Mouse (Mus musculus) small intestine, adult 10 weeks (tissue): ENCODE results near the gene Cfap45. TPM values are rescaled to one million over a fixed set of nuclear protein-coding genes. Genes with fewer than 3 reads are reported as not detected.

Experiments used
- polyA plus RNA-seq: library from polyadenylated mRNA; stranded (reverse); fragments of 350-450 nt; fragmentation: Illumina TruSeq; extraction: RNeasy Lipid Tissue Mini Kit (QIAGEN cat#74804); gene quantifications from one replicate; pipeline ENCODE4 v1.2.3, GENCODE M21; 2014; ENCODE audit warnings: low replicate concordance

Cfap45 gene
- not detected for polyA plus RNA-seq

DNA sequence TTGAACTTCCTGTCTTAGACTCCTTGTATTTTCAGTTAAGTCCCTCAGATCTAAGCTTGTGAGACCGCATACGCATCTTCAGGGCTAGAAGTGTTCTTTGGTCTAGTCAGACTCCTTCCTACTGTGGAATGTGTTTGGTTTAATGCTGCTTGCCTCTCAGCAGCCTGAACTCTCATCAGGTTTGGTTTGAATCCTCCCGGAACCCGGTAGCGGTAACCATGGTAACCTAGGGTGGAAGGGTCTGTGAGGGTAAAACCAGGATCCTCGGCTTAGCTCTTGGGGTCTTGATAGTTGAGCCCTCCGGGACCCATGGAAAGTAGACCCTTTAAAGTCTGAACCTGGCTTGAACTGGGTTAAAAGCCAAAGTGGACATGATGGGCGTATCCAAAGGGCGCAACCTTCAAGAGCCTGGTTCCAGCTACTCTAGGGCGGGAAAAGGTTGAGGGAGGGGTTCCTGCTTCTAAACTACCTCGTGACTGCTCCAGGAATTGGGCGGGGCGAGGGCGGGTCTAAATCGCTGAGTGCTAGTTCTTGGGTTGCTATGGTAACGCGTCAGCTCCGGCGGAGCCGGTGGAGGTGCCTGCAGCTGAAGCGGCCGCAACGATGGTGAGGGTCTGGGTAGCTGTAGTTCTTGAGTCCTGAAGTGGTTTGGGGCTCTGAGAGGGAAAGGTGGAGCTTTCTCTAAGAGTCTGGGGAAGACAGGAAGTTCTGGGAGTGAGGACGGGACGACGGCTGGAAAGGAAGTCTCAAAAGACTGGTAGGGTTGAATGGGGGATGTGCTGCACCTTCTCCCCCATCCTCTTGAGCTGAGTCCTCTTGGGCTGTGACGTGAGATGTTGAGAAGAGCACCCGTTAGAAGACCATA is at the start of gene Cfap45:
Gene Cfap45, plus strand, starts transcription at position 226 of the 865 bp plus-strand sequence.

DNA sequence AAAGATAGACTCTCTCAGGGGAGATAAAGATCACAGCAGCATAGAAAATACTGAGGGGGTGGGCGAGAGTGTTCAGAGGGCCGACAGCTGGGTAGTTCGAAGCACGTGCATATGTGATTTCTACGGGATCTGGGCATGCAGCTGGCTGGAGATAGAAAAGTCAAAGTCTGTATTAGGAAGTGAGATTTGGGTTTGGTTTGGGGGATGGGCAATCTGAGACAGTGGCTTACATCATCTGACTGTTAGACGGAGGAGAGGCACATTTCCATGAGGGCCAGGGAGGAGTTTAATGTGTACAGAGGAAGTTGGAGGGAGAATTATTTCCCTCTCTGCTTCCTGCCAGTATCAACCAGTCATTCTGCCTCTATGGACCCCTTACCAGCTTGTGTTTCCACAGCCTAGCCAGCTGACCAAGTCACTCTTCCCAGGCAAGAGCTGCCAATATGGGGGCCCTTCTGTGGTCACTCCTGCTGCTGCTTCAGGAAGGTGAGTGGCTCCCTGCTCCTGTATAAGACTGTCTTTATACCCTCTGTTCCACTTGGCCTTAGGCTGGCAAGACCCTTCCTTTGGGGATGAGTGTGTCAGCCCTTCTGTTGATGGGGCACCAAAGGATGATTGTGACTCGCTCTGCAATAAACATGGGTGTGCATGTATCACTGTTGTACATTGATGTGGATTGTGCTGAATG is 45.4 kb upstream of the Cfap45 start, which contains the start of gene Slamf9:
Gene Slamf9, plus strand, starts transcription at position 305 of the 688 bp plus-strand sequence.

DNA sequence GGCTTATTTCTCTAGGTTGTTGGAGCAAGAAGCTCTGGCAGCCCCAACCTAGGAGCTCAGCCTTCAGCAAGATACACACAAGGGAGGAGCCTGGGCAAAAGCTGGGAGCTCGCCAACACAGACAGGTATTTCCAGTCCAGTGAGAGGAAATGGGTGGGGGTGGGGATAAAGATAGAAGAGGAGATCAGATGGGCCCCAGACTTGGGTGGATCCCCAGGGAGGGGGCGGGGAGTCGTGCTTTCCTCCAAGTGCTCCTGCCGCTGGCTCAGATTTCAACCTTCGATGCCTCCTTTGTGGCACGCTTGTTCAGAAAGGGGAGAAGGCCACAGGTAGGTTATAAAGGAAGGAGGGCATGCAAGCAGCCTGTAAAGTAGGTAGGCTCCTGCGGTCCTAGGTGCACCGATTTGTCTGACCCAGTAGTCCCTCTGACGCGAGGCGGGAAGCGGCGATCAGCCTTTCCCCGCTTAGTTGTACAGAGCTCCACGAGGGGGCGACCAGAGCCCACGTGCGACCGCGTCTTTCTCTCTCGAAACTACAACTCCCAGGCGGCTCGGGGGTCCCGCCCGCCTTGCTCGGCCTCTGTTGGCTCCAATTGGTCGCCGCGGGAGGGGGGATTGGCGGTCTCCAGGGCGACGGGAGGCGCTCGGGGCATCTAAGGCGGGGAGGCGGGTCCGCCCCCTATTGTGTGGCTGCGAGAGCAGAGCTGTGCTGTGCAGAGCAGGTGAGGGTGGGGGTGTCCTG is 38.9 kb upstream of the Cfap45 start, which contains the start of gene Igsf9:
Gene Igsf9, plus strand, starts transcription at position 249 of the 741 bp plus-strand sequence.

DNA sequence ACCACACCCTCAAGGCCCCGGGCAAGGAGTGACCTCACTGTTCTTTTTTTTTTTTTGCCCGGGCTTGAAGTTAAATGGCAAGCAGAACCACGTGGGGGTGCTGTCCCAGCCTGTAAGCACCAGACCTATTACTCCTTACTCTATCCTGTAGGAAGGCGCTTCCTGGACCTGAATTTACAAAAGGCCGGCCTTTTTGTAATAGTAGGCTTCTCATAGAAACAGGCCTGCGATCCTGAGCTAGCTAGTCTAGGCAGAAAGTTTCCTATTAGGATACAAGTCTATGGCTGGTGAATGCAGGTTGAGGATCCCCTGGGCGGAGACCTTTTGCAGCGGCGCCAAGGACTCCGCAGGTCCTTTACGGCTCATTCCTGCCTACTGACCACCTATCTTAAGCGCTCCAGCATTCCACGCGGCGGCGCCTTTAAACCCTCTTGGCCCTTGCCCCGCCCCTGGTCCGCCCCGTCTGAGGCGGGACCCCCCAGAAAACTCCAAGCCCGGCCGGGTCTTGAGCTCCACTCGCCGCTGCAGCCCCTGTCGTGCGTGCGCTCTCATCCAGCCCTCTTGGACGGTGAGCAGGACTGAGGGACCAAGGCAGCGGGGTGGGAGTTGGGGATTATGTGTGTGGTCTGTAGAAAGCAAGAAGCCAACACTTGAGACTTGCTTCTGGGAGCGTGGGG is 20.7 kb upstream of the Cfap45 start, which contains the start of gene Tagln2:
Gene Tagln2, plus strand, starts transcription at position 283 of the 677 bp plus-strand sequence.

DNA sequence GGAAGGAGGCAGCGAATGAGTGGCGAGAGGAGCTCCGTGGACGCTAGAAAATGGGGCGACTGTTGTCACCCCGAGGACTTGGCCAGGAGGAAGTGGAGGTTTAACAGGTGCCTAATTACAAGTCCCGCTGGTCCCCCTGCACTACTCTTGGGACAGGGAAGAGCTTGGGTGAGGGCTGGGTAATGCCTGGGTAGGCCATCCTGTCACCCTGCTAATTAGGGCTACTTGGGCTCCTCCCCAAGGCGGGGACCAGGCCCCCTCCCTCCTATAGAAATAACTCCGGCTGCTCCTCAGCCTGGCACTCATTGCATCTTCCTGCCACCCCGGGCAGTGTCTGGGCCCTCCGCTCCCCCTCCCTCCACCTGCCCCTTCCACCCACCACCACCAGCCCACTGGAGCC is 35.0 kb downstream of the Cfap45 start, which contains the start of gene Vsig8:
Gene Vsig8, plus strand, starts transcription at position 301 of the 400 bp plus-strand sequence.

DNA sequence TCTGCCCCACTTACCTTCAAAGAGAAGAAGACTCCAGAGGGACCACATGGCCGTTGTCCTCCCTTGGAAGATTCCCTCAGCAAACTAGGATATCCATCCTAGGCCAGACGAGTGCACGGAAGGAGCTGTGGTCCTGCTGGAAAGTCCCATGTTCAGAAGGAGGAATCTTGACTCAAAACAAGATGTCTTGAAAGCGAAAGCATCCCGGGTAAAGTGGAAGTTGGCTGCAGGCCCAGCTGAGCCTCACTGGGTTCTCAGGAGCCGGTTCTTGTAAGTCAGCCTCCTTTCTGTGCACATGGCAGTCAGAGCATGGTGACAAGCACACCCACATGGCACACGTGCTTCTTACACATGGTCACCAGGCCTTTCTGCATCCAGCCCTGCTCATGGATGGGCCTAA is 69.8 kb downstream of the Cfap45 start, which contains the start of gene Slamf8:
Gene Slamf8, minus strand, starts transcription at position 184 of the 400 bp plus-strand sequence.

Other genes with a start within 250 kb of the Cfap45 start
- gene Atp1a2, start 222.7 kb upstream of the Cfap45 start, polyA plus RNA-seq: 3.0 TPM
- not detected for gene Kcnj9, start 191.5 kb upstream of the Cfap45 start, polyA plus RNA-seq
- gene Kcnj10, start 179.6 kb upstream of the Cfap45 start, polyA plus RNA-seq: 3.3 TPM
- gene Pigm, start 144.3 kb upstream of the Cfap45 start, polyA plus RNA-seq: 25.7 TPM
- gene Slamf9, start 45.4 kb upstream of the Cfap45 start, polyA plus RNA-seq: 0.67 TPM
- 3.3 TPM for gene Igsf9, start 39.0 kb upstream of the Cfap45 start, polyA plus RNA-seq
- 38.2 TPM for gene Tagln2, start 20.8 kb upstream of the Cfap45 start, polyA plus RNA-seq
- not detected for gene Vsig8, start 35.1 kb downstream of the Cfap45 start, polyA plus RNA-seq
- 2.0 TPM for gene Slamf8, start 69.8 kb downstream of the Cfap45 start, polyA plus RNA-seq
- gene Fcrl6, start 81.8 kb downstream of the Cfap45 start, polyA plus RNA-seq: not detected
- 2.3 TPM for gene Dusp23, start 112.2 kb downstream of the Cfap45 start, polyA plus RNA-seq
- 4.2 TPM for gene Crp, start 177.3 kb downstream of the Cfap45 start, polyA plus RNA-seq